23 mouse cellular contexts compared by ENCODE assay signal in genomic region chr7:141978003-141978402, GRCm38 (mm10). TPM values are rescaled to one million over a fixed set of nuclear protein-coding genes. Genes with fewer than 3 reads are reported as not detected.
DNase-seq lines count a peak whose midpoint lies in the region; ATAC-seq and TF ChIP-seq lines count a peak whose summit lies in the region.
"Had no signal": no experiment of that assay in that cellular context is flagged by ENCODE, and none has a peak within 500 bp of the region (broad histone marks: within the 10 kb centered on the region; RNA-seq: fewer than 3 reads in every experiment).

No protein-coding gene starts in this region.

- H3K4me2 ChIP-seq in hindbrain, embryonic 13.5 days, result no peak overlapping the region
- H3K4me2 ChIP-seq in hindbrain, embryonic 11.5 days (replicated peaks; ENCODE audit: low read depth, low read length), result no peak overlapping the region
- no peak overlapping the region for H3K4me2 ChIP-seq in midbrain, embryonic 16.5 days (ENCODE audit: low read length)
- no peak overlapping the region for H3K4me2 ChIP-seq in midbrain, embryonic 15.5 days
- H3K4me2 ChIP-seq in forebrain, embryonic 15.5 days (replicated peaks), result no peak overlapping the region
- H3K4me2 ChIP-seq: heart, embryonic 13.5 days; kidney, embryonic 15.5 days; limb, embryonic 15.5 days; liver, embryonic 15.5 days had no signal

- peak; percentile 31; the same call in 1 of the 2 replicates for ATAC-seq in hindbrain, embryonic 13.5 days (ENCODE audit: low FRiP score)
- no peak for ATAC-seq in hindbrain, embryonic 11.5 days (ENCODE audit: low FRiP score)
- 0 out of 2 replicates have a peak, but pooled peaks have one; percentile 14 for ATAC-seq in midbrain, embryonic 16.5 days
- ATAC-seq in midbrain, embryonic 15.5 days (replicated peaks), result no peak
- ATAC-seq in forebrain, embryonic 15.5 days (replicated peaks), result peak; percentile 59

- no peak overlapping the region for H3K9ac ChIP-seq in hindbrain, embryonic 13.5 days
- no peak overlapping the region for H3K9ac ChIP-seq in hindbrain, embryonic 11.5 days (ENCODE audit: low read depth, low read length)
- no peak overlapping the region for H3K9ac ChIP-seq in midbrain, embryonic 16.5 days (ENCODE audit: low read depth, low read length)
- H3K9ac ChIP-seq in midbrain, embryonic 15.5 days, result no peak overlapping the region
- H3K9ac ChIP-seq in forebrain, embryonic 15.5 days (replicated peaks), result no peak overlapping the region
- H3K9ac ChIP-seq: heart, embryonic 13.5 days; kidney, embryonic 15.5 days; limb, embryonic 15.5 days; liver, embryonic 15.5 days had no signal

- peaks cover 16% of the 10 kb centered on the region for H3K36me3 ChIP-seq in hindbrain, embryonic 13.5 days
- H3K36me3 ChIP-seq in hindbrain, embryonic 11.5 days (ENCODE audit: control insufficient read depth, insufficient read depth, low read length), result no peaks in the 10 kb centered on the region
- peaks cover 5% of the 10 kb centered on the region; the same call in 1 of the 2 replicates for H3K36me3 ChIP-seq in midbrain, embryonic 16.5 days (ENCODE audit: control insufficient read depth, insufficient read depth, low read length)
- H3K36me3 ChIP-seq in midbrain, embryonic 15.5 days (replicated peaks), result no peaks in the 10 kb centered on the region
- no peaks in the 10 kb centered on the region for H3K36me3 ChIP-seq in forebrain, embryonic 15.5 days
- H3K36me3 ChIP-seq: G1E; heart, embryonic 13.5 days; kidney, embryonic 15.5 days; limb, embryonic 15.5 days; liver, embryonic 15.5 days had no signal

- H3K4me3 ChIP-seq in hindbrain, embryonic 13.5 days, result no peak overlapping the region
- no peak overlapping the region for H3K4me3 ChIP-seq in hindbrain, embryonic 11.5 days (ENCODE audit: low read depth, low read length)
- H3K4me3 ChIP-seq in midbrain, embryonic 16.5 days (ENCODE audit: low read depth, low read length), result no peak overlapping the region
- no peak overlapping the region for H3K4me3 ChIP-seq in midbrain, embryonic 15.5 days
- no peak overlapping the region for H3K4me3 ChIP-seq in forebrain, embryonic 15.5 days
- H3K4me3 ChIP-seq: heart, adult 2 months; heart, embryonic 13.5 days; kidney, embryonic 15.5 days; left cerebral cortex, adult 2 months; limb, embryonic 15.5 days; liver, embryonic 15.5 days had no signal

- H3K4me1 ChIP-seq in hindbrain, embryonic 13.5 days (replicated peaks), result peaks cover 22% of the 10 kb centered on the region
- H3K4me1 ChIP-seq in hindbrain, embryonic 11.5 days (replicated peaks; ENCODE audit: control insufficient read depth, insufficient read depth, low read length), result no peaks in the 10 kb centered on the region
- peaks cover 8% of the 10 kb centered on the region; the same call in 1 of the 2 replicates for H3K4me1 ChIP-seq in midbrain, embryonic 16.5 days (ENCODE audit: control insufficient read depth, insufficient read depth, low read length)
- H3K4me1 ChIP-seq in midbrain, embryonic 15.5 days, result peaks cover 18% of the 10 kb centered on the region
- peaks cover 13% of the 10 kb centered on the region for H3K4me1 ChIP-seq in forebrain, embryonic 15.5 days
- H3K4me1 ChIP-seq: heart, embryonic 13.5 days; kidney, embryonic 15.5 days; limb, embryonic 15.5 days; liver, embryonic 15.5 days had no signal

- peak overlapping the region; percentile 55; the same call in 1 of the 2 replicates for H3K27ac ChIP-seq in hindbrain, embryonic 13.5 days
- H3K27ac ChIP-seq in hindbrain, embryonic 11.5 days (ENCODE audit: low read depth, low read length), result no peak overlapping the region
- no peak overlapping the region for H3K27ac ChIP-seq in midbrain, embryonic 16.5 days (ENCODE audit: low read length)
- no peak overlapping the region for H3K27ac ChIP-seq in midbrain, embryonic 15.5 days
- no peak overlapping the region; the same call in 1 of the 2 replicates for H3K27ac ChIP-seq in forebrain, embryonic 15.5 days (replicated peaks)
- H3K27ac ChIP-seq: heart, adult 2 months; heart, embryonic 13.5 days; kidney, embryonic 15.5 days; left cerebral cortex, adult 2 months; limb, embryonic 15.5 days; liver, embryonic 15.5 days; macrophage had no signal

- no peaks in the 10 kb centered on the region for H3K27me3 ChIP-seq in hindbrain, embryonic 13.5 days
- no peaks in the 10 kb centered on the region for H3K27me3 ChIP-seq in hindbrain, embryonic 11.5 days (ENCODE audit: control insufficient read depth, insufficient read depth, low read length)
- H3K27me3 ChIP-seq in midbrain, embryonic 16.5 days (ENCODE audit: control insufficient read depth, insufficient read depth, low read depth, low read length), result no peaks in the 10 kb centered on the region
- H3K27me3 ChIP-seq in midbrain, embryonic 15.5 days (replicated peaks), result no peaks in the 10 kb centered on the region
- no peaks in the 10 kb centered on the region for H3K27me3 ChIP-seq in forebrain, embryonic 15.5 days
- H3K27me3 ChIP-seq: heart, embryonic 13.5 days; kidney, embryonic 15.5 days; limb, embryonic 15.5 days; liver, embryonic 15.5 days had no signal

- 64% methylated on average over 6 of the region's 6 CpGs for WGBS in hindbrain, embryonic 13.5 days
- WGBS in hindbrain, embryonic 11.5 days, result 86% methylated on average over 6 of the region's 6 CpGs
- 53% methylated on average over 6 of the region's 6 CpGs for WGBS in midbrain, embryonic 16.5 days
- WGBS in midbrain, embryonic 15.5 days, result 47% methylated on average over 6 of the region's 6 CpGs
- WGBS in forebrain, embryonic 15.5 days, result 30% methylated on average over 6 of the region's 6 CpGs

- no peak for TF ChIP-seq POLR2A in brain, embryonic 14.5 days (IDR thresholded peaks at IDR 0.05; ENCODE audit: borderline replicate concordance, extremely low read depth, insufficient read depth, insufficient read length, poor library complexity, severe bottlenecking)

- DNase-seq in hindbrain, embryonic 11.5 days (ENCODE audit: low spot score), result no peak
- peak; percentile 79 for DNase-seq in brain, embryonic 14.5 days (ENCODE audit: low read depth)
- DNase-seq in layer of hippocampus, adult 9-10 months (ENCODE audit: low spot score), result no peak
- DNase-seq: adrenal gland, adult 2 months; B cell, adult 2 months; cerebellum, adult 9-10 months; gastrocnemius, postnatal 36 days; heart, adult 2 months; heart, postnatal 14 days; kidney, adult 11 months; kidney, postnatal 36 days; layer of hippocampus, adult 9-11 months had no signal

- H3K9me3 ChIP-seq in hindbrain, embryonic 13.5 days, result no peaks in the 10 kb centered on the region
- H3K9me3 ChIP-seq in hindbrain, embryonic 11.5 days (ENCODE audit: control insufficient read depth, low read length), result no peaks in the 10 kb centered on the region
- no peaks in the 10 kb centered on the region for H3K9me3 ChIP-seq in midbrain, embryonic 16.5 days (replicated peaks; ENCODE audit: control insufficient read depth, low read length, poor library complexity, severe bottlenecking)
- no peaks in the 10 kb centered on the region for H3K9me3 ChIP-seq in midbrain, embryonic 15.5 days
- H3K9me3 ChIP-seq in forebrain, embryonic 15.5 days, result no peaks in the 10 kb centered on the region
- H3K9me3 ChIP-seq: G1E; heart, embryonic 13.5 days; kidney, embryonic 15.5 days; limb, embryonic 15.5 days; liver, embryonic 15.5 days had no signal

- no peak for TF ChIP-seq CTCF in brain, embryonic 14.5 days (IDR thresholded peaks at IDR 0.05; ENCODE audit: borderline replicate concordance, extremely low read depth, insufficient read depth, insufficient read length)

RNA-seq across cellular contexts. Expression of gene Brsk2, which starts 28.5 kb away (rescaled TPM):
- polyA plus RNA-seq in hindbrain, embryonic 13.5 days (2015; fragmentation: Nextera tagmentation; extraction: Ambion mirVana), result 22.5 and 24.5 TPM in 2 replicates
- polyA plus RNA-seq in hindbrain, embryonic 11.5 days (2014; fragmentation: Nextera tagmentation; extraction: Ambion mirVana), result 13.7 and 15.6 TPM in 2 replicates
- polyA plus RNA-seq in midbrain, embryonic 16.5 days (2015; fragmentation: Nextera tagmentation; extraction: Ambion mirVana), result 21.8 and 23.9 TPM in 2 replicates
- 24.7 and 25.9 TPM in 2 replicates for polyA plus RNA-seq in midbrain, embryonic 15.5 days (2015; fragmentation: Nextera tagmentation; extraction: Ambion mirVana)
- polyA plus RNA-seq in brain, embryonic 14.5 days (2012; rRNA removed), result 179 and 184 TPM in 2 replicates
- polyA plus RNA-seq in forebrain, embryonic 15.5 days (2015; fragmentation: Nextera tagmentation; extraction: Ambion mirVana), result 23.1 and 25.8 TPM in 2 replicates
- polyA plus RNA-seq: G1E, macrophage had no signal

RNA-seq across cellular contexts. Expression of gene Tollip, which starts 59.7 kb away (rescaled TPM):
- 70.1 and 72.9 TPM in 2 replicates for polyA plus RNA-seq in hindbrain, embryonic 13.5 days (2015; fragmentation: Nextera tagmentation; extraction: Ambion mirVana)
- 53.5 and 65.8 TPM in 2 replicates for polyA plus RNA-seq in hindbrain, embryonic 11.5 days (2014; fragmentation: Nextera tagmentation; extraction: Ambion mirVana)
- polyA plus RNA-seq in midbrain, embryonic 16.5 days (2015; fragmentation: Nextera tagmentation; extraction: Ambion mirVana), result 80.9 and 86.6 TPM in 2 replicates
- 82.6 TPM in 2 replicates for polyA plus RNA-seq in midbrain, embryonic 15.5 days (2015; fragmentation: Nextera tagmentation; extraction: Ambion mirVana)
- polyA plus RNA-seq in brain, embryonic 14.5 days (2012; rRNA removed), result 86.3 and 87.4 TPM in 2 replicates
- 84.4 and 87.9 TPM in 2 replicates for polyA plus RNA-seq in forebrain, embryonic 15.5 days (2015; fragmentation: Nextera tagmentation; extraction: Ambion mirVana)

Comparison
In these comparisons a context has a peak if more than half of its experiments do, and no peak if none do; other contexts are left out.
1. ATAC-seq: peak in hindbrain, embryonic 13.5 days (single experiment), midbrain, embryonic 16.5 days (single experiment) and forebrain, embryonic 15.5 days (single experiment); none in hindbrain, embryonic 11.5 days (single experiment) and midbrain, embryonic 15.5 days (single experiment).